Mouse (Mus musculus) left cerebral cortex, adult 18-20 months (tissue): ENCODE data around the gene Rassf6. TPM values are rescaled to one million over a fixed set of nuclear protein-coding genes. Genes with fewer than 3 reads are reported as not detected.

Source experiments
- DNase-seq, 2 experiments: peaks; one replicate each; pipeline ENCODE4 v3.0.0; 2021 to 2022; ENCODE audit warnings: low spot score in 2 of 2, mixed read lengths in 1 of 2
- total RNA-seq, 2 experiments: library from RNA; stranded (reverse); gene quantifications; 2 replicates each; pipeline ENCODE4 v1.2.3; 2021

The Rassf6 gene
- total RNA-seq, 2 experiments from 2014 or later, result 2.4 to 2.5 TPM

DNA sequence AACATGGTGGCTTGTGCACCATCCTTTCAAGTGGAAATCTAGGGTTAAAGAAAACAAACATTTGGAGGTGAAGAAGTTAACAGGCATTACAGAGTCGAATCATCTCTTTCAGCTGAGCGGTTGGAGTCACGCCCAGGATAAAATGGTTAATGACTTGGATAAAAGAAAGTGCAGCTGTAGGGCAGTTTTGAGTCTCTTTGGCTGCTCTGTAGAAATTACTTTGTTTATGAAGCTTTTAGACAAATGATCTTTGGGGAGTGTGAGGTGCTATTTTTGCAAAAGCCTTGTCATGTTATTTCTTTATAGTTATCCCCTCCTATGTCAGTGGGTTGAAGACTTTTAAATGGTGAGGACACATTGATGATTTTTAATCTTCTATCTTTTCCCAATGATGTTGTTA, 69.2 kb downstream of the Rassf6 start:
- no peak for DNase-seq

DNA sequence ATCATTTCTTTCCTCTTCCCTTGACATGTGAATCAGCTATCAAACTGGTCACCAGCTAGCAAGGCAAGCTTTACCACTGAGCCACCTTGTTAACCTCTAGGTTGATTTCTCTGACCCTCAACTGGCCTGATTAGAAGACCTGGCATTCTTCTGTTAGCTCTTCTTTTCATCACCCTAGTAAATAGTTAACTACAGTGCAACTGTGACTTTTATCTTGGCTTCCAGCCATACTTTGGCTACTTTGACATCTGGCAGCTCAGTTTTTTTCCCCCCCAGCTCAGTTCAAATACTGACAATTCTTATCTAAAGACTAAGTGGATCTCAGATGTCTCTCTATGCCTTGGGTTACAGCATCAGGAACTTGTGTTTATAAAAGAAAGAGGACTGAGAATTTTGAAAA, 72.1 kb downstream of the Rassf6 start:
- no peak for DNase-seq

DNA sequence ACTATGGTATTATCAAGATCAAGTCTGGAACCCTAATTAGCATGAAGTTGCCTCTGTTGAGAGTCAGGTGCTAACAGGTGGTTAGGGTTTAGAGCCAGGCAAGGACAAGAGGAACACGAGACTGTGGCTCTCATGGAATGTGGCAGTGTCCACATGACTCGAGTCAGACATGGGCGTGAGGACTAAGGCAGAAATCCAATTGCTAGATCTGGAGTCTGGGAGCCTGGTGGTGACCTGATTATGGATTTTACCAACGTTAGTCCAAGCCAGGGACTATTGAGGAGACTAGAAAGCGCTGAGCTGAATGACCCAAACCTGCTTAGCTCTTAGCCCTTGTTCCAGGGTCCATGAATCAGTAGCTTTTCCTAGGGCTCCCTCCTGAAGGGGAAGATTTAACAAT, 72.7 kb downstream of the Rassf6 start:
- no peak for DNase-seq

DNA sequence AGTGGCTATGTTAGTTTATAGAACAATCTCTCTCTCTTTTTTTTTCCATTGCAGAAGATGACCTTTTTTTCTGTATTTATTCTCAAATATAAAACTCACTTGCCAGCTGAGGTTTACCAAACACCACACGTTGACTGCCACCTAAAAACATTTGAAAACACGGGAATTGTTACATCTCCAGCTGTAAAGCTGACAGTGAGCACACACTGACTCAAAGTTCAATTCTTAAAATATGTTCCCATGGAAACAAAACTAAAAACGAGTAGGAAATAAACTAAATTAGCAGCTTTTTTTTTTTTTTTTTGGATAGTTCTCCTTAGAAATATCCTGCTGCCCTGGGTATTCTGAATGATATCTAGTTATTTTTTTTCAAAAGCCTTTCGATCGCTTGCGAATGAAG, 75.3 kb downstream of the Rassf6 start:
- DNase-seq, result no peak

DNA sequence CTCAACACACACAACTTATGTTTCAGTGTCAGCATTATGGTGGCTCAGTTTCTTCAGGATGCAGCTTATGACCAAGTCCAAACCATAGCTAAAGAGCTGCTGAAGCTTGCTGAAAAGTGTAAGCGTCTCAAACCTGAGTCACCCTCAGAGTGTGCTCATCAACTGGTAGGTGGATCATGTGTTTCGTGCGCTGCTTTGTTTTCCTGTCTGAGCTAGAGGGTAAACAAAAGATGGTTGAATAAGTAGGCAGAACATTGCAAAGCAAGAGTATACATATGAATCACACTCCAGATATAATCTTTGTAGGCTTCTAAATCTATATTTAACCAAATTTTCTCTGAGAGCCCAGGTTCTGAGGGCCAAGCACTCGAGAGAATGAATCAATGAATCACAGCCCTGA, 76.3 kb downstream of the Rassf6 start:
- DNase-seq, result peak in 1 of 2 experiments; percentile 21

DNA sequence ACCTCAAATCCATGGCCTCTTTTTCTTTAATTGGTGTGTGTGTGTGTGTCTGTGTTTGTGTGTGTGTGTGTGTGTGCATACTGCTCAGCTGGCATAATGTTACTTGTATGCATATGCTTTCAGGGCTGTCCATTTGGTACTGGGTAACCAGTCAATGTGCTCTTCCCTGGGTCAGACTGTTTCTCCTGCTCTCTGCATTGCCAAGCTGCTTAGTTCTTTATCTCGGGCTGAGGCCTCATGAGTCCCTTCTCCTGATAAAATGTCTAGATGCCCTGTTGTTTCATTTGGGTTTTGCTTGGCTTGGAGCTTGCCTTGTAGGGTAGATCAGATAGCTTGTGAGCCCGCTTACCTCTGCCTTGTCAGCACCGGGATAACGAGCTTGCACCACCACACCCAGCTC, 77.6 kb downstream of the Rassf6 start:
- no peak for DNase-seq

DNA sequence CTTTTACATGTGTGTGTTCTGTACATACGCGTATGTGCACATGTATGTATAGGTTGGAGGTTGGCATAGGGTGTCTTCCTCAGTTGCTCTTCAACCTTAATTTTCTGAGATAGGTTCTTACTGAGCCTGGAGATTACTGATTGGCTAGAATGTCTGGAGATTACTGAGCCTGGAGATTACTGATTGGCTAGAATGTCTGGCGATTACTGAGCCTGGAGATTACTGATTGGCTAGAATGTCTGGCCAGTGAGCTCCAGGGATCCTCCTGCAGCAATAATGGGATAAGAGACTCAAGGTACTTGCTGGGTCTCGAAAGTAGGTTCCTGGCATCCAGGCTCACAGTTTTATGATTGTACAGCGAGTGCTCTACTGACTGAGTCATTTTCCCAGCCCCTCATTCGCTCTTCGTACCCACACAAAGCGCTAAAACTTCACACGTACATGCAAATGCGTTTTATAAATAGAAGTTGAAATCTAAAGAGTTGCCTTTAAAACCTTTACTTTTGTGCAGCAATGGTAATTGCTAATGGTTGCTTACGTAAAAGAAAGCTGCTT, 78.7 kb downstream of the Rassf6 start:
- DNase-seq, result peak; percentile 20 to 48

DNA sequence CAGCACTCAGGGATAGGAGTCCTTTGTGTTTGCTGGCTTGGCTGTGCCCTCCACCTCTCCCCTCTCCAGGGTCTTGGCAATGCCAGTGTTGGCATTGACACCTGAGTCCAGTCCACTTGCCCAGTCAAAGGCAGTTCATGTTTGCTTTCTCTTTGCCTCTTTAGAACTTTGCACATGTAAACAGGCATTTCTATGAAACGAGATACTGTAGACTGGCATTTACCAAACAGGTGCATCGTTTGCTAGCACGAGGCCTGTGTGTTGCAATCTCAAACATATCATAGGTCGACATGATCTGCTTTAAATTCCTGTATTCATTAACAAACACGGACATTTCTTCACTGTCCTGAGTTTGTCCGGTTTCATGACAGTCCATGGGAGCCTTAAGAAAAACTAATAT, 79.7 kb downstream of the Rassf6 start, which contains the start of gene 5830473C10Rik:
5830473C10Rik (plus strand) TSS at position 365 of the 400 bp plus-strand sequence.
- no peak for DNase-seq

DNA sequence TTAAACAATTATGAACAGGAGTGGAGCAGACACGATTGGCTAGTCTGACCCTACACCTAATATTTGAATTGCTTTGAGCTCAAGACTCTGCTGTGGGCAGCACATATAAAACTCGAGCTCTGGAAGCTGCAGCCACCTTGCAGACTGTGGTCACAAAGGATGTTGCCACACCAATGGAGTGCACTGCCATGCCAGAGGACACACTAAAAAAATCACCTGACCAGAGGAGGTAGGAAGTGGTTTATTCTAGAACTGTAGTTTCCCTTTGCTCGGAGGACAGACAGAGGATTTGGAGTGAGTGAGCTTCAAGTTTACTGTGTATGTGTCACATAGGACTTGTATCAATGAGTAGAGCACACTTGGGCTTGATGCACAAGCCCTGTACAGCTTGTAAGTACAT, 84.4 kb downstream of the Rassf6 start:
- DNase-seq, result no peak

Other genes starting within 250 kb of the Rassf6 start
- gene Alb, start 179.8 kb downstream of the Rassf6 start, total RNA-seq, result not detected
- not detected for gene Afp, start 149.9 kb downstream of the Rassf6 start, total RNA-seq
- not detected for gene Afm, start 121.7 kb downstream of the Rassf6 start, total RNA-seq
- gene 5830473C10Rik, start 79.5 kb downstream of the Rassf6 start, total RNA-seq, result under 1 TPM in 1 of 2 experiments, not detected in 1; 0.16 TPM
- under 1 TPM; 0.23 to 0.42 TPM for gene Cxcl5, start 118.7 kb upstream of the Rassf6 start, total RNA-seq
- under 1 TPM; 0.46 to 0.63 TPM for gene Ppbp, start 127.9 kb upstream of the Rassf6 start, total RNA-seq
- gene Pf4, start 131.8 kb upstream of the Rassf6 start, total RNA-seq, result 1 to 10 TPM; 4.4 to 5.0 TPM
- gene Cxcl3, start 145.4 kb upstream of the Rassf6 start, total RNA-seq, result not detected
- not detected for gene Cxcl15, start 153.9 kb upstream of the Rassf6 start, total RNA-seq